Mouse (Mus musculus) G1E-ER4 (cell line): ENCODE measurements around the gene Ush2a. TPM values are rescaled to one million over a fixed set of nuclear protein-coding genes. Genes with fewer than 3 reads are reported as not detected.

Source experiments
- GATA1 ChIP-seq: IDR thresholded peaks from one replicate; pipeline ENCODE4 v1.8.0; 2012; ENCODE audit warnings: low read length, inconsistent platforms
- polyA plus RNA-seq: library from polyadenylated mRNA; stranded (reverse); fragments of >175 nt; gene quantifications from 2 replicates; pipeline ENCODE4 v1.2.3, GENCODE M21; 2012

Gene Ush2a
- polyA plus RNA-seq, 1 experiment: not detected

GRCm38 (mm10) chr1:188457221-188458008, 195.6 kb downstream of the Ush2a start:
- no peak for TF ChIP-seq GATA1

- TF ChIP-seq GATA1: no peak
These were observed 199.4 kb downstream of the Ush2a start for GRCm38 (mm10) chr1:188461203-188461602.

- no peak for TF ChIP-seq GATA1
These were observed 202.8 kb downstream of the Ush2a start for GRCm38 (mm10) chr1:188464653-188465052.

GRCm38 (mm10) chr1:188468371-188468783, 206.6 kb downstream of the Ush2a start:
- TF ChIP-seq GATA1: no peak

DNA sequence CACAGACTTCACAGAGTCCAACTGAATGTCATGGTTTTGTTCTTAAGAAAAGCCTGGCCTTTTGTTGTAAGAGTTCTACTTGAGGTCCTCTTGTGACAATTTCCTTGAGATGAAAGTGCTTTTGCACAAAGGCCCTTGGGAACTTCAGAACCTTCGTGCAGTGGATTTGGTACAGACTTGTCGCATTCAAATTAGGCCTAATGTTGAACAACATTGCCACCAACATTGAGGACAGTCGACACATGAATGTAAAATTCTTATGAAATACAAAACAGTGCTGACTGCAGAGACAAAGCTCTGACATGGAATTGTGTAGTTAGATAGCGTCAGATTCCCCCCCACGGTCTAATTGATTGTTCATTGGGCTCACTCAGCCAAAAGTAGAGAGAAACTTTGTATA, 243.1 kb downstream of the Ush2a start:
- TF ChIP-seq GATA1: no peak

DNA sequence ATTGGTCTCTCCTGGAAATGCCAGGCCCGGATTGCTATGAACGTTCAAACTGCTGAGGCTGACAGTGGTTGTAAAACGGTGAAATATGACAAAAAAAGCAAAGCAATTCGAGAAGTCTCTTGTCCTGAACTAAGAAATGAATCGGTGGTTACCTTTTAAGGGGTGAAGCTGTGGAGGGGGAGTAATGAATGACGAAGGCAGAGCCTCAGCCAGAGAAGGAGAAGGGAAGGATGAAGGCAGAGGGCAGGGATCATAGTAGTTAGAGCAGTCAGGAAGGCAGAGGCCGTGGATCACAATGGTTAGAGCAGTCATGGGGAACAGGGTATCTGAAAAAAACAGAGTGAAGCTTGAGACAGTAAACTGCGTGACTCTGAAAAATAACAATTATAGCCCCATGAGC, 257.0 kb downstream of the Ush2a start:
- no peak for TF ChIP-seq GATA1

GRCm38 (mm10) chr1:188527451-188527850, 265.6 kb downstream of the Ush2a start:
- TF ChIP-seq GATA1: no peak

- TF ChIP-seq GATA1: no peak
These were observed 267.8 kb downstream of the Ush2a start for GRCm38 (mm10) chr1:188529606-188530131.

GRCm38 (mm10) chr1:188537021-188537420, 275.2 kb downstream of the Ush2a start:
- TF ChIP-seq GATA1: no peak

DNA sequence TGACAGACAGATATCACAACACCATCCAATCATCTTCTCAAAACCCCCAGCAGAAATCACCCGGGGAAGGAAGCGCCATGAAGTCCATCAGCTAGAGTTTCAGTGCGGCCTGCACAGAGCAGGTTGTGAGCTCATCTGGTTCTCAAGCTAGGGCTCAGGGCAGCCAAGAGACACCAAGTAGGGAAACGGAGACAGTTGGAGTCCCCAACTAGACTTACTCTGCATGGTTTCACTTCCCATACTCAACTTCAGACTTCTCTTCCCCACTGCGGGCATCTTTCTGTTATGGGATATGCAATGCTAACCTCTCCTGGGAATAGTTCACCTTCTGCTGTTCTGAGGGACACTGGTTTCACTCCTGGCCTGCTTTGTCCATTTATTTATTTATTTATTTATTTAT, 277.8 kb downstream of the Ush2a start:
- no peak for TF ChIP-seq GATA1

GRCm38 (mm10) chr1:188541492-188541891, 279.7 kb downstream of the Ush2a start:
- TF ChIP-seq GATA1: no peak

- TF ChIP-seq GATA1: no peak
These were observed 281.5 kb downstream of the Ush2a start for GRCm38 (mm10) chr1:188543364-188543763.

DNA sequence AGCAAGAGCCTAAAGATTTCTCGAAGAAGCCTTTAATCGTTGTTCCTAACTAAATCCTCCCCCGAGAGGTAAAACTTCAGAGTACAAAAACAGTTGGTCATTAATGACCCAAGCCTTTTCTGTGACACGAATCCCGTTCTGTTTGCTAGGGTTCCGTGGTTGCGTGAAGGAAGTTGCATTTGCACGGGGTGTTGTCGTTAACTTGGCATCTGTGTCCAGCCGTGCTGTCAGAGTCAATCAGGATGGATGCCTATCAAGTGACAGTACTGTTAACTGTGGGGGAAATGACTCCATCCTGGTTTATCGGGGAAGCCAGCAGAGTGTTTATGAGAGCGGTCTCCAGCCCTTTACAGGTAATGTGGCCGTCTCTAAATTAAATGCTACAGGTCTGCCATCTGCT, 287.9 kb downstream of the Ush2a start:
- TF ChIP-seq GATA1: no peak

GRCm38 (mm10) chr1:188551802-188552201, 290.0 kb downstream of the Ush2a start:
- TF ChIP-seq GATA1: no peak

DNA sequence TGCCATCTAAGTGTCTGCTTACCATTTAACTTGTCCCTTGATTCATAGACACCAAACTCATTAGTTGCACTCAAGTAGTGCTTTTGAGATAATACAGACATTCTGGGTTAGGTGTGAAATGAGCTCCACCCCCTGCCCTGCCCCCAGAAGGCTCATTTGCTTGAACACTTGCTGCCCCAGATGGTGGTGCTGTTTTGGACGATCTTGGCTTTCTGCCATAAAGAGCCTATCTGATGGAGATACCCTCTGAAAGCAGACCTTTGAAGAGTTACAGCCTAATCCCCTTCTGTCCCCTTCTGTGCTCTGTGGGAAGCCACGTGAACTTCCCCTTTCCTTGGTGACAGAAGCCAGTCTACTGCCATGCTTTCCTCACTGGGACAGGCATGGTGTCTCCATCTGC, 297.1 kb downstream of the Ush2a start:
- no peak for TF ChIP-seq GATA1

- TF ChIP-seq GATA1: no peak
These were observed 304.4 kb downstream of the Ush2a start for GRCm38 (mm10) chr1:188566229-188566628.

DNA sequence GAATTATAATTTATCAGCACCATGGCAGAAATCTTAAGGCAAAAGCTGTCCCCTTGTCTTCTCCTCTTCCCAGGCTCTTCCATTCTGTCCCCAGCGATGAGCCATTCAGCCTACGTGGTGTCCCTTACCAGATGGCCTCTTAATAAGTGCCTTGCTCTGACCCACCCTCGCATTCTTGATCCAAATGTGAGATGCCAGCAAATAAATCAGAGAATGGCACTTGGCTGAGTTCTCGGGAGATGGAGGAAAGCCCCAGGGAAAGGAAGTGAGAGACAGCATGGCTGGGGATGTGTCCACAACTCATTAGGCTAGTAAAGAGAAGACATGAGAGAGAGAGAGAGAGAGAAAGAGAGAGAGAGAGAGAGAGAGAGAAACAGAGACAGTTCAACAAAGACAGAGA, 305.7 kb downstream of the Ush2a start:
- no peak for TF ChIP-seq GATA1
